Mouse (Mus musculus): ENCODE results near the gene Ccdc87. TPM values are rescaled to one million over a fixed set of nuclear protein-coding genes. Genes with fewer than 3 reads are reported as not detected.
A peak's percentile ranks its signal among the peaks of the same experiment; 100 is the strongest.
"Not testable (repeated sequence)": the region's sequence is repeated elsewhere in the genome, so short reads cannot be mapped to it uniquely, and the experiment has no call there.

Ccdc87 gene
- total RNA-seq (2021) = under 1 TPM in 1 of 2 experiments, not detected in 1; 0.13 TPM
- long read RNA-seq, experiment 1 = 0 reads
- long read RNA-seq, experiment 2 = 0 reads

DNA sequence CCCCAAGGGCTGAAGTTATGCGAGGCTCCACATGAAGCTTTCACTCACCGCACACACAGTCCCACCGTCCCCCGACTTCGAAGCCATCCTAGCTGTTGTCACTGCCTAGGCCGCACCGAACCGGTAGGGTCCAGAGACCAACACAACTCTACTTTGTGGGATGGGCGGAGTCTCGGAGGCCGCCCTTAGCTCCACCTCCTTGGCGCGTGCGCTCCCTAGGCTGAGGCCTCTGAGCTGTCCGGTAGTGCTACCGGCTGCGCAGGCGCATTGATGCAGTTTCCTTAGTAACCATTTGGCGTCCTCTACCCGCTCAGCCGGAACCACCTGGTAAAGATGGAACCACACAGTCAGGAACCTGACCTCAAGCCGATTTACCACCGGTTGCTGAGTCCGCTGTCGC is at the start of gene Ccdc87, which contains the start of gene Ccs:
Gene Ccdc87, plus strand, starts transcription at position 218 of the 400 bp plus-strand sequence.
Gene Ccs, minus strand, starts transcription at position 184 of the 400 bp plus-strand sequence.
- DNase-seq (ENCODE audit: low spot score in 2 of 2) = peak; percentile 91 to 94

DNA sequence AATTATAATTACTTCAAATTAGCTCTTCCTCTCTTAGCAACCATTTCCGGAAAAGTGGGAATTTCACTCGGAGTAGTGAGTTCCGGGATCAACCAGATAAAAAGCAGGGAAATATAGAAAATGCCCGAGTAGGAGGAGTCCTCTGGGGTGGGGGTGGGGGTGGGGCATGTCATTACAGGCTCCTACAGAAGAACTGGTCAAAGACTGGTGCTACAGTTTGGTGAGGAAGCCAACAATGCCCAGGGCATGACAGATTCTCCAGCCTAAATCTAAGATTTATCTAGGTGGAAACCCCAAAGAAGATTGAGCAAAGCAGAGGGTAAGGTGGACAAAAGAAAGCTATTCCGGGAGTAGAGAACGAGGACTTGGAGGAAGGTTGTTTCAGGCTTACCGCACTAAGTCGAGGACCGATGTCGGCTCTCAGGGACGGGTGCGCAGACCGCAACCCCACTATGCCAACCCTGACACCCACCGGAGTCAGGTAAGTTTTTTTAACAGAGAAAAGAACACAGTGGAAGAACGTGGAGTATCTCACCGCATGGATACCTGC is 45.8 kb upstream of the Ccdc87 start:
- DNase-seq (ENCODE audit: low spot score in 2 of 2) = no peak

DNA sequence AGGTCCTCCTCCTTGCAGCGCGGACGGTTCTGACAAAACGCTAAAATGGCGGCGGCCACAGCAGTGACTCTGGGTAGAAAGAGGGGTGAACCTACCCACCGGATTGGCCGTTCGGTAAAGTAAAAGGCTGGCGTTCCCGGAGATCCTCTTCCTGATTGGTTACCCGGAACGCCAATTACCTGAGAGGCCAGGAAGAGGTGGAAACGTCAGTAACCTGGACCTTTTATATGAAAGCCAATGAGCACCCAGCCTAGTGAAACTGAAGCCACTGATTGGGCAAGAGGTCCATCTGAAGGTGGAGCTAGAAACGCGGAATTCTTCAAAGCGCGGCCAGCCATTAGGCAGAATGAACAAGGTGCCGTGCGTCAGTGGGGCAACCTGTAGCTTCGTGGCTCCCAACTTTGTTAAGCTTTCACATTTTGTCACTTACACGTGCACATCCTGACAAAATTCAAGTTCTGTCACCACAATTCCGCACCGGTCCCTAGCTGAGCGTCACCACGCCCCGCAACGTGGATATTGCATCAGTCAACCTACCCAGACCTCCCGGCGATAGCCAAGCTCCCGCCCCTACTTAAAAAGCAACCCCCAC is 45.2 kb upstream of the Ccdc87 start, which contains the start of gene Rbm4:
Gene Rbm4, minus strand, starts transcription at position 71 of the 592 bp plus-strand sequence.
- DNase-seq (ENCODE audit: low spot score in 2 of 2) = peak; percentile 87 to 93

DNA sequence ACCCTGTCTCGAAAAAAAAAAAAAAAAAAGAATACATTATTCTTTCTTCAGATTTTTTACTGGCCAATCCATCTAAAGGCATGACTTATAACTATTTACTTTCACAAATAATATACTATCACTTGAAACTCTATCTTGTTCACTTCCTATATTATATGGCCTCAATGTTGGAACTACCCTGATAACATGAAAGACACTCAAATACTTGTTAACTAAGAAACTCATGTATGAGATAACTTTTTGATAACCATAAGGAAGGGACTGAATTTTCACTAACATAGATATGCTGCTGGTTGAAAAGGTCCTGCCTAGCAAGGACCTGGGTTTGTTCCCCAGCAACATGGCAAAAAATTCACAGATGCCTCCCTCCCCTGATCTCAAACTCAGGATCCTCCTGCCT is 43.2 kb upstream of the Ccdc87 start:
- DNase-seq (ENCODE audit: low spot score in 2 of 2) = no peak

DNA sequence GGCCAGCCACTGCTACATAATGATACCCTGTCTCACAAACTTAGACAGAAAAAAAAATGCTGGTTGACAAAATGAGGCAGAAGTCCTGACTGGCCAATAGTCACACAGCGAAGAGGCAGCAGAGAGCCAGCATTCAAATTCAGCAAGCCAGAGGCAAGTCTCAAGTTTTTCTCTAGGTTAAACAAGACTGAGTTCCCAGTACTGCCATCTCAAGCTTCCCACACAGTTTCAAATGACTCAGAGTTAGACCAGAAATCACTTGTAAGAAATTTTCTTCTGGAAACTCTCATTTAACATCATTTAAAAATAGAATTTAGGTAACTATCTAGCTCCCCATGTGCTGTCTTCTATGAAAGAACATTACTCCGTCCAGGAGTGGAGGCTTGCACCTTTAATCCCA is 41.3 kb upstream of the Ccdc87 start:
- no peak for DNase-seq (ENCODE audit: low spot score in 2 of 2)

DNA sequence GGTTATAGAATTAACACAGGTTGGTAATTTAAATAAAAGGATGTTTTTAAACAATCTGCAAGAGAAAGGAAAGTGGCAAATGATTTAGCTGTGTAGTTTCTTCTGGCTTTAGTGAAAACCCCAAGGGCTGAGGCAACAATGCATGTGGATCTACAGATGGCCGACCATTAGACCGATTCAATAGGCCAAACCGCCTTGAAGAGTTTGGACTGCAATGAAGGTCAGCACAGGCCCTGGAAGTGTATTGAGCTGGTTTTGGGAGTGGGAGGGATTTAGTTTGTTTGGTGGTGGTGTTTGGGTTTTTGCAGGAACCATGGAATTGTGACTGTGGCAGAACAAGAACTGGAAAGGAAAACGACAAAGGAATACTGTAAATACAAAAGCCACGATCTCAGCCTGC is 40.1 kb upstream of the Ccdc87 start:
- DNase-seq (ENCODE audit: low spot score in 2 of 2) = no peak

DNA sequence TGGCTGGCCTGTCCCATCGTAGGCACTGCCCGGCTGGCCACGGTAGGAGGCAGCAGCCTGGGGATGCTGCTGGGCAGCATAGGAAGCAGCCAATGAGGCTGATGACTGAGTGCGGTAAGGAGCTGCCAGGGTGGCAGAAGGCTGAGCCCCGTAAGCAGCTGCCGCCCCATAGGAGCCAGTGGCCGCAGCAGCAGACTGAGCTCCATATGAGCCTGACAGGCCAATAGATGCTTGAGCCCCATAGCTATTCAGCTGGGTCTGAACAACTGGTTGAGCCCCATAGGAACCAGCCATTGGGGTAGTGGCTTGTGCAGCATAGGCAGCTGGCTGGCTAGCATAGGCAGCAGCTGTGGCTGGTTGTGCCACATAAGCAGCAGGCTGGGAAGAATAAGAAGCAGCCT is 36.5 kb upstream of the Ccdc87 start:
- DNase-seq (ENCODE audit: low spot score in 2 of 2) = no peak

DNA sequence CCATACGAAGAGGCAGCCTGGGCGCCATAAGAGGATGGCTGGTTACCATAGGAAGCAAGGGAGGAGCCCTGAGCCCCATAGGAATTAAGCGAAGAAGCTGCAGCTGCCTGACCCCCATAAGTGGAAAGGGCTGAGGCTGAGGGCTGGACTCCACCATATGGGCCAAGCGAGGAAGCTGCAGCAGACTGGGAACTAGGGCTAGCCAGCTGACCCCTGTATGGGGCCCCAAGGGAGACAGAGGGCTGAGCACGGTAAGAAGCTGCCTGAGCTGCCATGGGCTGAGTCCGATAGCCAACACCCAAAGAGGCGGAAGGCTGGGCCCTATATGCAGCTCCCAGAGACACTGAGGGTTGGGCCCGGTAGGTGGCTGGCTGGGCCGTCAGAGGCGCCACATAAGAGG is 35.9 kb upstream of the Ccdc87 start:
- no peak for DNase-seq (ENCODE audit: low spot score in 2 of 2)

DNA sequence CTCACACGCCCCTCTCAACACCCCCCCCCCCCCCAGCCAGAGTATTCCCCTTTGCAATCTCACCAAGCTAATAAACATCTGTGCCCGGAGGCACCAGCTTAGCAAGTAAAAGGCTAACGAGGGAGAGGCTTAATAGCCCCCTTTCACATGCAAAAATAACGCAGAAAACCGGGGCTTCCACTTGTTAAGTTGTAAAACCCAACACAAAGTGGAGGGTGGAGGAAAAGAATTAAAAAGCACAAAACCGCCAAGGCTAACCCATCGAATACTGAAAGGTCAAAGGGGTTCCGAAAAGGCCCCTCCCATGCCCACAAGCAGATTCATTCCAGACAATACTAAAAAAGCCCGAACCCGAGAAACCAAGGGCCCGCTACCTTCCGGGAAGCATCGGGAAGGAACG is 28.9 kb upstream of the Ccdc87 start:
- no peak for DNase-seq (ENCODE audit: low spot score in 2 of 2)

DNA sequence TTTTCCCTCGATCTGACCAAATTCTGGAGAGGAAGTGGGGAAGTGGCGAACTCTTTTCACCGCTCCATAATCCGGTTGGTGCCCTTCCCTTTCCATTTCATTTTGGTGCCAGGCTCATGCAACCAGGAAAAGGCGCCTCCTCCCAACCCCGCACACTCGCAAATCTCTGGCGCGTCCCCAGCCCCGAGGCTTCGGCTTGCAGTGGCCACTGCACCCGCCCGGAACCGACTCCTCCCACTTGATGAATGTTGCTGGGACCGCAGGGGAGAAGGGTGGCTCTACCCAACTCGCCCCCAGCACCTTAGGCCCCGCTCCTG is 28.5 kb upstream of the Ccdc87 start:
- DNase-seq (ENCODE audit: low spot score in 2 of 2) = no peak

DNA sequence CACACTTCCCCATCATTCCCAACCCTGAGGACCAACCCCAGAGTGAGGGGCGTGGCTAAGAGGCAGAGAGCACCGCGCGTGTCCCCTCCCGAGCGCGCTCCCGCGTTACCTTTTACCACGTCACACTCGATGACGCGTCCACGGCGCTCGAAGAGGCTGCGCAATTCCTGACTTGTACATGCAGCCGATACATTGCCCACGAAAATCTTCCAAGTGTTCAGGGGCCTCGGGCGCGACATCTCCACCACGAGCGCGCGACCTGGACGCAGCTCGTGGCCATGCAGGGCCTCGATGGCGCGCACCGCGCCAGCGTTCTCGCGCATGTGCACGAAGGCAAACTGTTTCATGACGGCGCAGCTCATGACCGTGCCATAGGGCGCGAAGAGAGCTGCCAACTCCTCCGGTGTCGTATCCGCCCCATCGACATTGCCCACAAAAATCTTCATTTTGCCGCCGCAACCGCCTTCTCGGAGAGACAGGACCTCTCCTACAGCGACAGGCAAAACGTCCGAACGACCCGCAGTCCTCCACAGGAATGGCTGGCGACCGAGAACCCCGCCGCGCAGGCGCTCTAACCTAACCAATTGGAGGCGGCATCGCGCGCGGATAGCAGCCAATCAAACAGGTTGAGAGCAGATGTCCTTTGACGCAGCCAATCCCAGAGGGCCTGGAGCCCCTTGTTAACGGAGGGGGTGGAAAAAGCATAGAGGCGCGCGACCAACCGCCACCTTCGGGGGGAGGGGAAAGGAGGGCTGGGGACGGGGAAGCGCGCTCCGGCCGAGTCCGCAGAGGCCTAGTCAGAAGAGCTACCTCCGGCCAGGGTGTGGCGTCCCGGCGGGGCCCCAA is 27.9 kb upstream of the Ccdc87 start, which contains the start of the genes Gm21992 and Rbm14:
Gene Gm21992, minus strand, starts transcription at position 550 of the 846 bp plus-strand sequence.
Gene Rbm14, minus strand, starts transcription at position 572 of the 846 bp plus-strand sequence.
- DNase-seq (ENCODE audit: low spot score in 2 of 2) = peak; percentile 92 to 94

DNA sequence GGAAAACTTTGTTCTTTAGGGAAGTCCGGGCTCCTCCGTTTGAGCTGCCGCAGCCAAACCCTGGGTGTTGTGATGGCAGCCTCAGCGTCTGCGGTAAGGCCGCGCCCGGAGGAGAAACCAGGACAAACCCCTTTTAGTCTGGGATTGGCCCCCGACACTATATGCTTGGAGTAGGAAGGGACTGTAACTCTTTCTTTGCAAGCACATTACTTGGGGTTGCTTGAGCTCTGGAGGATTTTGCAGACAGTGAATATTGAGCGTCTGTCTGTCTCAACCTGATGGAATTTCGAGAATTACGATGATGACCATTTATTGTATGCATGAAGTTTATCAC is 27.3 kb upstream of the Ccdc87 start:
- no peak for DNase-seq (ENCODE audit: low spot score in 2 of 2)

DNA sequence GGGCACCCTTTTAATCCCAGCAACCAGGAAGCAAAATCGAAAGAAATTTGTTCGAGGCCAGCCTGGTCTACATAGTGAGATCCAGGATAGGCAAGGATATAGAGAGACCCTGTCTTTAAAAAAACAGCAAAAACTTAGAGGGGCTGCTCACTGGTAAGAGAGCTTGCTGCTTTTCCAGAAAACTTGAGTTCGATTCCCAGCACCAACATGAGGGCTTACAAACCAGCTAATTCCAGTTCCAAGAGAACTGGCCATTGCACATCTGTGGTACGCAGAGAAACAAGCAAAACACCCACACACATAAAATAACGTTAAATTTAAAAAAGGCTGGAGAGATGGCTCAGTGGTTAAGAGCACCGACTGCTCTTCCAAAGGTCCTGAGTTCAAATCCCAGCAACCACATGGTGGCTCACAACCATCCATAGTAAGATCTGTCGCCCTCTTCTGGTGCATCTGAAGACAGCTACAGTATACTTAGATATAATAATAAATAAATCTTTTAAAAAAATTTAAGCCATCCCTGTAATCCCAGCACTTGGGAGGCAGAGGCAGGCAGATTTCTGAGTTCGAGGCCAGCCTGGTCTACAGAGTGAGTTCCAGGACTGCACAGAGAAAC is 26.7 kb upstream of the Ccdc87 start:
- DNase-seq (ENCODE audit: low spot score in 2 of 2) = not testable (repeated sequence)

DNA sequence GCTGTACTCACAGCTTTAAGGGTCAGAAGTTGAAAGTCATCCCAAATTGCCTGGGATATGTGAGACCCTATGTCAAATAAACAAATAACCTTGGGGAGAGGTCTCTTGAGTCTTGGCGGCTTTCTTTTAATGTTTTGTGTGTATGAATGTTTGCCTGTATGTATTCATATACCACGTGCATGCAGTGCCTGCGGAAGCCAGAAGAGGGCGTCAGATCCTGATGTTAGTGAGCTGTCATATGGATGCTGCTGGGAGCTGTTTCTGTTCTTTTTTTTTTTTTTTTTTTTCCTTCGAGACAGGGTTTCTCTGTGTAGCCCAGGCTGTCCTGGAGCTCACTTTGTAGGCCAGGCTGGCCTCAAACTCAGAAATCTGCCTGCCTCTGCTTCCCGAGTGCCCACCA is 26.2 kb upstream of the Ccdc87 start:
- DNase-seq (ENCODE audit: low spot score in 2 of 2) = no peak

DNA sequence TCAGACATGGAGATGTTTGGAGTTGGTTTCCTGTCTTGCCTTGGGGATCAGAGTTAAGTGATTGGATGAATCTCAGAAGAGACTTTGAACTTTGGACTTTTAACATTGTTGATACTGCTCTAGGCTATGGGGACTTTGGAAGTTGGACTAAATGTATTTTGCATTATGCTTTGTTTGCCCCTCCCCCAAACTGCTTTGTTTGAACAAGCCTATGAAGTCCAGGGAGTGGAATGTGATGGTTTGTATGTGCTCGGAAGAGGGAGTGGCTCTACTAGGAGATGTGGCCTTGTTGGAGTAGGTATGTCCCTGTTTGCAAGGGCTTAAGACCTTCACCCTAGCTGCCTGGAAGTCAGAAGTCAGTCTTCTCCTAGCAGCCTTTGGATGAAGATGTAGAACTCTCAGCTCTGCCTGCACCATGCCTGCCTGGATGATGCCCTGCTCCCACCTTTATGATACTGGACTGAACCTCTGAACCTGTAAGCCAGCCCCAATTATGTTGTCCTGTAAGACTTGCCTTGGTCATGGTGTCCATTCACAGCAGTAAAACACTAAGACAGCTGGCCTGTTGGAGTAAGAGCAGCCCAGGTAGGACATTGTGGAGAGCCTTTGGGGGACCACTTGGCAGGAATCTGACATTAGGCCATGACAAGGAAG is 21.9 kb upstream of the Ccdc87 start:
- no peak for DNase-seq (ENCODE audit: low spot score in 2 of 2)

DNA sequence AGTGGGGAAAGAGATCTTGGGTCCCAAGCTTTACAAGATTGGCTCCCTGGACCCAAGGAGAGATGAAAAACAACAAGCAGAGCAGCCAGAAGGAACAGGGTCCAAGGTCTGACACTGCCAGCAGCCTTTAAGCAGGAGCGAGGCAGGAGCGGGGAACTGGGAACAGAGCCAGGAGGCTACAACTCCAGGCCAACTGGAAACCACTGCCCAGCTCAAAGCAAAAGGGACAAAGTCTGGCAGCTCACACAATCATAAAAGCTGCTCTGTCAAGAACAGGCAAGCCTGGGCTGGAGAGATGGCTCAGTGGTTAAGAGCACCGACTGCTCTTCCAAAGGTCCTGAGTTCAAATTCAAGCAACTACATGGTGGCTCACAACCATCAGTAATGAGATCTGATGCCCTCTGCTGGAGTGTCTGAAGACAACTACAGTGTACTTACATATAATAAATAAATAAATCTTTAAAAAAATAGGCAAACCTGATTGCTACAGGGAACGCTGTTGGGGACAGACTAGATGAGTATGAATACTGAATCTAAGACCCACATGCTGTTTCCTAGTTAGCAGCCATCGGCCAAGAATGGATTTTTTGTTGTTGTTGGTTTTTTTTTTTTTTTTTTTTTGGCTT is 18.4 kb upstream of the Ccdc87 start:
- DNase-seq (ENCODE audit: low spot score in 2 of 2) = peak; percentile 29 to 55

DNA sequence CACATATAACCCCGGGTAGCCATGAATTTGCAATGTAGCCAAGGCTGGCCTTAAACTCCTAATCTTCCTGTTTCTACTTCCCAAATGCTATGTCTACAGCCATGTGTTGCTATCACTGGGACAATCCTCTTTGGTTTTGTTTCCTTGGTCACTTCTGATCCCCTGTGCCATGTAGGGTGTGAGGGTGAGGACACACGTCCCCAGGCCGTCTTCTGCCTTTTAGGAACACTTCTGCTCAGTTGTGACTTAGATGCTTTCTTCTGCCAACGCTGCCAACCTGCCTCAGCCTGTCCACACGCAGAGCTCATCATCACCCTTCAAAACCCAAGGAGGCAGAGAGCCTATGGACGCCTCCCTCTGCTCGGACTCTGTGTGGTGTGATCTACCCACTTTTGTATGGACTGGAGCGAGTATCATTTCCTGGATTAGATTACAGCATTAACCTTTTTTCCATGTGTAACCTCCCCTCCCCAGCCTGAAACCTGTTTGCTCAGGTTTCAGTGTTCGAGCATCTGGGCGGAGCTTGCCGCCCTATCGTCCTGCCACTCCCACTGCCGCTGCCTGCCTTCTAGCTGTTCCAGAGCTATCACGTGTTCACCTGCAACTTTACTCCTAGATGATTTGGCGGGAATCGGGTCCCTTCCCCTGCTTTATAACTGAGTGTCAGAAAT is 10.6 kb upstream of the Ccdc87 start:
- DNase-seq (ENCODE audit: low spot score in 2 of 2) = no peak

DNA sequence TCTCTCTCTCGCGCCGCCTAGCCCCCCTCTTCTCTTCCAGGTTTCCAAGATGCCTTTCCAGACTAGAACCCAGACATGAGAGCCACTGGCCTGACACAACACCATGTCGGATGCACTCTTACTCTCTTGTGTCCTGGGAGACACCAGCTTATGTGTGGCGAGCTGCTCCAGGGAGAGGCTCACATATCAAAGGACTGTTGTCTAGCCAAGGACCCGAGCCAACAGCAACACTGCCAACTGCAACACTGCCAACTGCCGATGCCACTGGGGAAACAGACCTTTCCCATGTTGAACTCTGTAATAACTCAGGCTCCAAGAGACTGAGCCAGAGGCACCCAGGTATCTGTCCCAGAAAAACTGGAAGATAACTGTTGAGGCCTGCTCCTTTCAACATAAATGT is 10.0 kb upstream of the Ccdc87 start:
- DNase-seq (ENCODE audit: low spot score in 2 of 2) = peak; percentile 26 to 49

DNA sequence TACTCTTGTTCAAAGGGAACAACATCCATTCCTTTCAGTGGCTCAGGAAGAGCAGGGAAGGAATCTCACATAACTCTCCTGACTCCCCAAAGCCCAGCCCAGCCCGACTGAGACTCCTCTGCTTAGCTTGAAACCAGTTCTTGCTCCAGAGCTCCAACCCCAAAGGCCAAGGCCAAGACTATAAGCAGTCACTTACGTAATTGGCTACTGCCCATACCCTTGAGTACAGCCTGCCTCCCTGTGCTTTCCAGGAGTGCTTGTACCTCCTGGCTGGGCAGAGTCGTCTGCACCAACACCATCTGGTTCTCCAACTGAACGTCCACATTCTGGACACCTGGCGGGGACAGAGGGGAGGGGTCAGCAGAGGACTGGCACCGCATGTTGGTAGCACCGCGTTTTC is 5.2 kb upstream of the Ccdc87 start:
- no peak for DNase-seq (ENCODE audit: low spot score in 2 of 2)

DNA sequence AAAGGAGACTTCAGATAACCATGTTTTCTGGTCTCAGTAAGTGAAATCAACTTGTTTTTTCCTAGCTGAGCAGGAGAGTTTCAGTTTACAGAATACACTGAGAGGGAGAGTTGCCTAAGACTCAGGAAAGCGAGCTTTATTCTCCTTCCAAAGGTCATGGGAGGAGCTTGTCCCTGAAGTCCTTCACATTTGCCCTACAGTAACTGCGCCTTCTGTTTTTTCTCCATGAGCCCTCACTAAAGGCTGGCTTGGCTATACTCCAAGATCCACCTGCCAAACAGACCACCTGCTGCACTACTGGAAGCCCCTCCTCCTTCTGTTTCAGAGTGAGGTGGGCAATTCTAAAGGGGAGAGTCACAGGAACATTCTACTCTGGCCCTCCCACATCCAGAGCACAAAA is 3.1 kb upstream of the Ccdc87 start:
- no peak for DNase-seq (ENCODE audit: low spot score in 2 of 2)

All from adrenal gland, adult 18-20 months (tissue).